Mouse (Mus musculus): ENCODE data around the gene Gpr137.
"Not testable (repeated sequence)": the region's sequence is repeated elsewhere in the genome, so short reads cannot be mapped to it uniquely, and the experiment has no call there.

Gpr137 gene

DNA sequence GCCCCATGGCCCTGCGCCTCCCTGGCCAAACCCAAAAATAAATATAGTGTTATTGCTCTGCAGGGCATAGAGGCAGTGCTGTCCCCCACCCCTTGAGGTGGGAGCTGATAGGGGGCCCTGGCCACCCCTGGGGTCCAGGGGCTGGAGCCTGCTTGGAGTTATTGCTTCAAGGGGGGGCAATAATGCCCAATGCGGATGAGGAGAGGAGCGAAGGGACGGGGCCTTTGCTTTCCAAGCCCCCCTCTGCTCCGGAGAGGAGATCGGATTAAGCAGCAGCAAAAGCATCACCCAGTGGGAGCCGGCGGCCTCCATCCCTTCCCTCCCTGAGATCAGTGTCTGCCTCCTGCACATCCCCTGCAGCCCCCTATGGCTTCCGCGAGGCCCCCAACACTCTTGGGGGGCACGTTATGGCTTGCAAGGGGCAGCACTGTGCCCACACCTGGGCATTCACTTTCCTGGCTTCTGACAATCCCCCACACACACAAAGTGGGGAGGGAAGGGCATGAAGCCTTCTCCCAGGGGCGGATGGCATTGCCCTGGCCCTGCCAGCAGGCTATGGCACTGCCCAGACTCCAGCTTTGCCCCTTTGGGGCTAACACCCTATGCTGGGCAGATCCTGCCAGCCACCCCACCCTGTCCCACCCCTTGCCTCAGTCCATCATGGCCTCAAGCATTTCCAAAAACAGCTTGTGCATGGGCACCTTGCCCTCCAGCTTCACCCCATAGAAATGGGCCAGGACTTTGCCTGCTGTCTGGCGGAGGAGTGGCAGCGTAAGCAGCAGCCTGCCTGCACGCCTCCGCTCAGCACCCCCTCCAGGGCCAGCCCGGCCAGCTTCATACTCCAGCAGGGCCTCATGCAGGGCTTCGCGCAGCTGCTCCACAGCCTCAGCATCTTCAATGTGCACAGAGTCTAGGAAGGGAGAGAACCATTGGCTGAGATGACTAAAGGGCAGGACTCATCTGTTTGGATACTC, 30.9 kb downstream of the Gpr137 start:
- in situ Hi-C loops (cut with MboI, MseI), result loop anchor here (5.0 to 10.0 kb wide), 2 partner anchors 39 to 227 kb away; no protein-coding TSS in a partner anchor

DNA sequence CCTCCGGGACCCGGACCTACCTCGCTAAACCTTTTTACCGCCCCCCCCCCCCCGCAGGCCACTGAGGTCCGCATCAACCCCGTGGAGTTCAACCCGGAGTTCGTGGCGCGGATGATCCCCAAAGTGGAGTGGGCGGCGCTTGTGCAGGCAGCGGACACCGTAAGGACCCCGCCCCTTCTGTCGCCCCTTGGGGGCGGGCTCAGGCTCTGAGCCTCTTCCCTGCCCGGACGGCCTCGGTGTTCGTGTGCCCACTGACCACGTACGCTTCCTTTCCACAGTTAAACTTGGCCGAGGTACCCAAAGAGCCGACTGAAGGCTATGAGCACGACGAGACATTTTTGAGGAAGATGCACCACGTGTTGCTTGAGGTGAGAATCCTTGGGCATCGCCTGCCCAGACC, 32.0 kb downstream of the Gpr137 start:
- in situ Hi-C loops (cut with MboI, MseI), result loop anchor here (5.0 to 10.0 kb wide), 2 partner anchors 38 to 226 kb away; no protein-coding TSS in a partner anchor

DNA sequence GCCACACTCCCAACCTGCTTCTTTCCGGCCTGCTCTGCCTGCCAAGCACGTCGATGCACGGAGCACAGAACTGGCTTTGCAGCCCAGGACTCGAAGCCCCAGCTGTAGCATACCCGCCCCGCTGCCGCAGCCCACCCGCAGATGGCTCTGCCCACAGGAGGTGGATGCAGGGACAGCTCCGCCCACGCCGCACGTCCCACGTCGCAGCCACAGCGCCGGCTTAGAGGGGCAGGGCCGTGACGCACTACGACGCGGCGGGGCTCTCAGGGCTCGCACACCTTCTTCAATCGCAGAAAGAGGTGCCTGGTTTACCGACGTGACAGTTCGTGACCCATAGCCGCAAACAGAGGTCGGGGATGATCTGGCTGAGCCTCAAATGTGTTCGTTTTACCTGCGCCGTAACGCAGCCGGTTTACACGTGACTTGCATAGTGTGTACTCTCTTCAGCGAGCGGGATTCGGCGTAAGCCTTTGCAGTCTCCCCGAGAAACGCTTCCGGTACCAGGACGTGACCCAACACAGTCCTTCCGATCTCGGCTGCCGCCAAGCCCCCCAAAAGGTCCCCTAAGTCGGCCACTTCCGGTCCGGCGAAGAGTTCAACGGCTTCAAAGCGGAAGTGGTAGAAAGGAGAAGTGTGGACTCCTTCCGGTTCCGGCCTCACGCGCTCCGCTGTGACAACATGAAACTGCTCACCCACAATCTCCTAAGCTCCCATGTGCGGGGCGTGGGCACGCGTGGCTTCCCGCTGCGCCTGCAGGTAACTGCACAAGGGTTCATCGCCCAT, 32.6 kb downstream of the Gpr137 start, which contains the start of the genes Trmt112 and Prdx5:
TSS of gene Trmt112 (plus strand) at position 192 of the 783 bp plus-strand sequence.
TSS of gene Prdx5 (minus strand) at position 600 of the 783 bp plus-strand sequence.
- in situ Hi-C loops (cut with MboI, MseI), result loop anchor here (5.0 to 10.0 kb wide), 3 partner anchors 37 to 1795 kb away; partner anchors contain the start of gene Klc2 (in 1 of the 2)

DNA sequence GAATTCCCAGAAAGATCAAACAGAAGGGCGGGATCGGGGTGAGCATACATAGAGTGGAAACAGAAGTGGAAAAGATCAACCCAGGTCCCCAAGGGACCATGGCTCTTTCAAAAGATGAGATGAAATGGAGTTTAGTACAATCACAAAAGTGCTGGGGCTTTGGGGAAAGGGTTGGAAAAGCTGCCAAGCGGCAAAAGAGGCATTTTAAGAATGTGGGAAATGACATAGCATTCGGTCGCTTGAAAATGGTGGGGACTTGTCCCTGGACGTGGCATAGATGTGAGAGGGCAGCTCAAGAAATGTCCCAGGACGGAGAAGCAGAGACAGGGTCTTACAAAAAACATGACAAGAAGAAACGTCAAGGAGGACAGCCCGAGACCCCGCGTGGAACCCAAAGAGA, 33.3 kb downstream of the Gpr137 start:
- in situ Hi-C loops (cut with MboI, MseI), result loop anchor here in 1 of 2 experiments (10.0 kb wide), 1 partner anchor 1794 kb away; the partner anchor contains the start of gene Klc2

DNA sequence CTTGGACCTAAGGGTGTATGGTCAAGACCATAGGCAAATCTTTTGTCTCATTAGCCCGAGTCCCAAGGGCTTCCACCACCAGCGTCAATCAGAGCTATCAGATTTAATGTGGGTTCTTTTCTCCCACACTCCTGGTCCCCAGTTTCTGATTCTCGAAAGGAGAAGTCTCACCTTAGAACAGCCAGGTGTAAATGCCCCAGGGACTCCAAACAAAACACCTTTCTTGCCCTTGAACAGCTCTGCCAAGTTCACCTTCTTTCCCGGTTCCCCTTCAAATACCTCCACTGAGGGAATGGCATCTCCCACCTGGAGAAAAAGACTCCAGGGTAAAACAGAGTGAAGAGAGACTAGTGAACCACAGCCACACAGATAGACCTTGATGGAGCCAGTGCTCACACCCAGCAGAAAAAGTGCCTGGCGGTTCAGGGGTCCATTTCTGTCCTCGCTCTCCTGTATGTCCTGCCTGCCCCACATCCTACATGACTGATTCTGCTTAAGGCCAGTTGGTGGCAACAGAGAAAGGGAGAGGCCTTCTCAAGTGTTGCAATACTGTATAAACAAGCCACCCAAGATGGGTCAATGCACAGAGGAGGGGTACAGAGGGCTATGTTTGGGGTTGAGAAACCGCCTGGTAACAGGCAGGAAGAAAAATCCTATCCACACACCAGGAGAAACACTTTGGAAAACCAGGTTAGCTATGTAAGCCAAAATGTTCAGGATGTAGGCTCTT, 34.3 kb downstream of the Gpr137 start:
- in situ Hi-C loops (cut with MboI, MseI), result loop anchor here in 1 of 2 experiments (10.0 kb wide), 1 partner anchor 1793 kb away; the partner anchor contains the start of gene Klc2

DNA sequence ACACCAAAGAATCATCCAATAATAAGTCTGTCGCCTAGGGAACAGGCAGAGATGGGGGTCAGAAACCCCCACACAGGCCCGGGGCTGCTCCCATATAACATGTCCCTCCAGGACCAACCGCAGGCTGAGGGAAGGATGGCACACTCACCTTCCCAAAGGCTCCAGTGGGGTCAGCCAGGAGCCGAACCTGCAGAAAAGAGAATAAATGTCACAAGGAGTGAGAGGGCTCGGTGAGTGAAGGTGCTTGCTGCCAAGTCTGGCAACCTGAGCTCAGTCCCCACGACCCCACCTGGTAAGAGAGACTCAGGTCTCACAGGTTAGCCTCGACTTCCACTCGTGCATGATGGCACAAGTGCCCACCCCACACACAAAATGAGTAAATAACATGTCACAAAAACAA, 35.2 kb downstream of the Gpr137 start:
- in situ Hi-C loops (cut with MboI, MseI), result loop anchor here in 1 of 2 experiments (10.0 kb wide), 1 partner anchor 1792 kb away; the partner anchor contains the start of gene Klc2

DNA sequence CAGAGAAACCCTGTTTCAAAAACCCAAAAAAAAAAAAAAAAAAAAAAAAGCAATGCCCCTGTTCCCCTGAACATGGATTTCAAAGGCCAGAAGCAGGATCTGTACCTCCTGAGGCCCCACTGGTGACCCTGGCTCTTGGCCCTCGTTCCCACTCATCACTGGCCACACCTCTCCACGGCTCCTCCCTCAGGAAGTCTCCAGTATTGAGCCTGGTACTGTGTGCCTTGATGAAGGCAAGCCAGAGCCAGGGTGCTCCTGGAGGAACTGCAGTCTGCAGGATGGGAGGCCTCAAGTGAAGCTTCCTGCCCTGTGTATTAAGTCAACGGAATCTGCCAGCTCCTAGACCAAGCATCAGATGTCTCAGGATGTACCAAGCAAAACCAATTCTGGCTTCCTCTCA, 36.1 kb downstream of the Gpr137 start:
- in situ Hi-C loops (cut with MboI, MseI), result loop anchor here in 1 of 2 experiments (10.0 kb wide), 1 partner anchor 1791 kb away; the partner anchor contains the start of gene Klc2

DNA sequence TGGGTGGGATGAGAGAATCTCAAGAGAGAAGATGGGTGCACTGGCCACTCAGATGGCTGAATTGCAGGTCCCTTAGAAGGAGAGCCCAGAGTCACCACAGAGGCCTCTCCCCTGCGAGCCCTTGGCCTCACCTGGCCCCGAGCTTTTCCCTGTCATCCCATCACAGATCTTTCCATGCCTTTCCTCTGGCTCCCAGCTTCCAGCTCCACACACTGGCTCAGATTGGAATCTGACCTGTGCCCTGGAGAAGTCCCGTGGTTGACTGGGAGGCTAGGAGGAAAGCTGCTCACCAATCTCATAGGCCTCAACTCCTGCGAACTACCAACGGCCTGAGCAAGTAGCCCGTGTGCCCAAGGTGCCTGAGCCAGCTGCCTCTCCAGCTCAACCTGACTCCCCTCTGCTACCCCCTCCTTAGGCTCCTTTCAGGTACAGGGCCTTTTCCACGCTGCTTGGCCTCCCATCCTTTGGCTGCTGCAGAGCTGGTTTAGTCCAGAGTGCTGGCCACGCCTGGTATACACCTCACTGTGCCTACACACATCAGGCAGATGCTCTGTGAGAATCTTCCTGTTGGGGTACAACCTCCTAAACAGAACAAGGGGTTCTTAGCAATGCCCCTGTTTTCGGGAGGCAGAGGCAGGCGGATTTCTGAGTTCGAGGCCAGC, 36.7 kb downstream of the Gpr137 start:
- in situ Hi-C loops (cut with MboI, MseI), result loop anchor here in 1 of 2 experiments (10.0 kb wide), 1 partner anchor 1791 kb away; the partner anchor contains the start of gene Klc2

DNA sequence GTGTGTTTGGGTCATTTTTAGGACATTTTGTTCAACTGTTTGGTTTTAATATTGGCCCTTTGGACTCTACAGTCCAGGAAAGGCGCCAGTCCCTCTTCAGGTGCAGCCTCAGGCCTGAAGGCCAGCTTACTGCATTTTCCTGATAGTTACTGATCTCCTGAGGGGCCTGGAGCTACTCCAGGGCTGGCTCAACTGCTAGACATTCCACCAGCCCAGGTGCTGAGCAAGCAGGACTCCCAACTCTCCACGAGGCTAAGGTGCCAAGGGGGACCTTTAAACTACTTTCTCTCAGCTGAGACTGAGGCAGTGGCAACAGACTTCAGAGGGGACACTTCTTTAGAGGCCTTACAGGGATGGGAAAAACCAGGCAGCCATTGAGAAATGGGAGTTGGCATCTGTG, 37.4 kb downstream of the Gpr137 start:
- in situ Hi-C loops (cut with MboI, MseI), result loop anchor here in 1 of 2 experiments (10.0 kb wide), 1 partner anchor 1790 kb away; the partner anchor contains the start of gene Klc2

DNA sequence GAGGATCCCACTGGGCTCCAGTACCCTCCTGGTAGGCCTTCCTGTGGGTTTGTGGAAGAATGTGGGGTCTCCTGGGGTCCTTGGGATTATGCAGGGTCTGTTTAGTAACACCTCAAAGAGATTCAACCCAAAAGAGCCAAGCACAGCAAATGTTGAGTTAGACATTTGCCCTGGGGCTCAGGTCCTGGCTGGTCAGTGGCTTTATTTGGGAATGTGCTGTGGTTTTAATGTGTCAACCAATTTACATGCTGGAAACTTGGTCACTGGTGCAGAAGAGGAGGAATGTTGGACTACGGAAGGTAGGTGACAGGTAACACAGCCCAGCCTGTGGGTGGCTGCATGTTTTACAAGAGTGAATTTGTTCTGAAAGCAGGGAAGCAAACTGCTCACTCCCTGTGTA, 39.2 kb downstream of the Gpr137 start:
- in situ Hi-C loops (cut with MboI, MseI), result loop anchor here in 1 of 2 experiments (10.0 kb wide), 1 partner anchor 1788 kb away; the partner anchor contains the start of gene Klc2

DNA sequence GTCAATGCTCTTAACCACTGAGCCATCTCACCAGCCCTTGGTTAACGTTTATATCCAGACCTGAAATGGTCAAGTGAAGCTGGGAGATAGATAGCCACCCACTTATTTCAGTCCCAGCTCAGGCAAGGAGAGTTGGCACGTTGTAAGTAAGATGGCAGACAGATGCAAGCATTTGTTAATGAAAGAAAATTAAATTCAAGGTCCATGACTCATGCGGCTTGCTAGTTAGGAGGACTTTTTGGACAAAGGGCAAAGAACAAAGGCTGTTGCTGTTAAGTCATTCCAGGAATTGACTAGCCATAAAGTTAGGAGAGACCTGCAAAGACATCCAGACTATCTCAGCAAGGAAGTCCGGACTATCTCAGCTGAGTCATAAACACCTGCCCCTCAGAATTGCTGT, 42.6 kb downstream of the Gpr137 start:
- in situ Hi-C loops (cut with MboI, MseI), result loop anchor here in 1 of 2 experiments (10.0 kb wide), 1 partner anchor 1785 kb away; the partner anchor contains the start of gene Klc2

DNA sequence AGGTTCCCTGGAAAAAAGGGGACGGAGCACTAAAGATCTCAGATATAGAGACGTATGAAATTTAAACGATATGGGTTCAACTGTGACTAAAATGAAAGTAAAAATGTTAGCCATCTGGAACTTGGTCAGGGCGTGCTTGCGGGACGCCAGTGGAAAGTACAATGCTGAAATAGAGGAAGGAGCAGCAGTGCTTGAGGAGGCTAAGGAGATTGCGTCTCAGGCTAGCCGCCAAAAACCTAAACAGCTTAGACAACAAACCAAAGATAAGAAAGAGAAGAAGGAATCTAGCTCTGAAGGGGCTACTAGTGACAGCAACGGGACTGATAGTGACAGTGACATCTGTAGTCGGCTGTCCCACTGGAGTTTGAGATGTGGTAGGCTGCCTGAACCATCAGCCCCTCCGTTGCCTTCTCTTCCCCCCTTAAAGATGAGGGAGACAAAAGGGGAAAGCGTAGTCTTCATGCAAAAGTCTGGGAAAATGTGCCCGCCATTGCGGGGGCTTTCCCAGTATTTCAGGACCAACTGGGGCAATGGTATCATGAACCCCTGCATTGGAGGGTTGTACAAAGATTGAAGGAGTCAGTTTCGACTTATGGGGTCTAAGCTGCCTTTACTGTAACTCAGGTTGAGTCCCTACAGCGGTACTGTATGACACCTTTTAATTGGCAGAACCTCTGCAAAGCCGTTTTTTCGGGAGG, 46.5 kb downstream of the Gpr137 start:
- in situ Hi-C loops (cut with MboI, MseI), result not testable (repeated sequence)

DNA sequence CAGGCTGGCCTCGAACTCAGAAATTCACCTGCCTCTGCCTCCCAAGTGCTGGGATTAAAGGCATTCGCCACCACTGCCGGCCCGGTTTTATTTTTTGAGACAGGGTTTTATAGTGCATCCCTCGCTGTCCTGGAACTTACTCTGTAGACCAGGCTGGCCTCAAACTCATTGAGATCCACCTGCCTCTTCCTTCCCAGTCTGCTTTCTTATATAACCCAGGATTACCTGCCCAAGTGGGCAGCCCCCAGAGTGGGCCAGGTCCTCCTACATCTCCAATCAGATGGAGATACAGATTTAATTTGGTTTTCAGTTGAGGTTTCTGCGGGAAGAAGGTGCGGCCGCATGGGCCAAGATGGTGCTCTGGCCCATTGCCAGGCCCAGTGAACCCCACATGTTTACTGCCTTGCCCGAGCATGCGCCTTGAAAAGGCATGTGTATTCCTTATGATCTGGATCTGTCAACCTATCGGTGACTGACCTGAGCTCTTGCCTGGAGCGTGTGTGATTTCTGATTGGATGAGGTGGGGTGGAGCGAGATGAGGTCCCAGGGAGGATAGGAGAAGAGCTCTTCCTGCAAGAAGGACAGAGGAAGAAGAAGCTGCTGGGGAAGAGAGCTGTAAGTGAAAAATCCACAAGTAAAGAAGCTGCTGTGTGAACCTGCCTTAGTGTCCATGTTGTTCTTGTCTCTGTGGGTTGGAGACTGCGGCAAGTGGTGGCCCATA, 48.4 kb downstream of the Gpr137 start:
- in situ Hi-C loops (cut with MboI, MseI), result no loop called here

DNA sequence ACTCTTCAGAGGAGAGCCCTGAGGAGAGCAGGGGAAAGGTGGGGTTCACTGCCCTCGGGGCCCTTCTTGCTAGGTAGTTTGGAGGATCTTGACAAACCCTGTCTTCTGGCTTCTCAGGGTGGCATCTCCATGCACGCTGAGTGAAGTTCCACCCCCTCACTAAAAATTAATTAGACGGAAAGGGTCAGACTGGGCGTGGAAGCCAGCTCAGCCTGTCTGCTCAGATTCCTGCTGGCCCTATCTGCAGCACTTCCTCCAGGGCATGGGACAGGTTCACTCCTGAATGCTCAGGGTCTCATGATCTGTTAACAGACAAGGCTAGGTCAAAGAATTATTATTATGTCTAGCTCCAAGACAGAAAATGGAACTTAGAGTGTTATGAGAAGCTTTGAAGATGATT, 49.8 kb downstream of the Gpr137 start:
- in situ Hi-C loops (cut with MboI, MseI), result no loop called here
